Mouse (Mus musculus): ENCODE results near the gene Paqr9.
"Not testable (repeated sequence)": the region's sequence is repeated elsewhere in the genome, so short reads cannot be mapped to it uniquely, and the experiment has no call there.

The Paqr9 gene

DNA sequence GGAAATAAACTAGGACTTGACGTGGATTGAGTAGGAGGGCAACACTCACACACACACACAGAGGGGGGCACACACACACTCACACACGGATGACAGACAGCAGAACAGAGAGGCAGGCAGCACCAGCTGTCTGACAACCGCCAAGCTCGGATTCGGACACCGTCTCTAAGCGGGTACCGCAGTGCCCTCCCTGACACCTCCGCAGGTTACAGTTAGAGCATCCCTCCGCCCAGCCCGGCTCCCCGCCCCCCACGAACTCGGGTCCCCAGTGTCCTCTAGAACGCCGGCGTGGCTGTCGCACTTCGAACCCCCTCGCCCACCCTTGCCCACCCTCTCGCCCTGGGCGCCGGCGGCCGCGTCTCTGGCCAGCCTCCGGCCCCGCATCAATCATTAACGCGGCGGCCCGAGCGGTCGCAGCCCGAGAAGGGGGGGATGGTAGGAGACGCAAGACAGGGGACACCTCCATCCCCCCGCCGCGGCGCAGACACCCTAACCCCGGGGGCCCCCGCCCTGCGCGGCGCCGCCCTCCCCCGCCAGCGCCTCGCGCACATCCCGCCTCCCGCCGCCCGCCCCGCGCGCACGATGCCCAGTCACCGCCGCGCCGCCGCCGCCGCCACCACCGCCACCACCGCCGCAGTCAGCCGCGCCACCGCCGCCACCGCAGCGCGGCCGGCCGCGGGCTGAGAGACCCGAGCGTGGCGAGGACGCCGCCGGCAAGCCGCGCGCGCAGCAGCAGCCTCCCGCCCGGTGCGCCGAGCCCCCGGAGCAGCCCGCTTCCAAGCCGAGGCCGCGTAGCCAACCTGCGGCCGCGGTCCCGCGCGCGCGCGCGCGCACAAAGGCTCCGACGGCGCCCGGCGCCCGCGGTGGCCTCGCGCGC is at the start of gene Paqr9:
Paqr9 (plus strand) TSS at position 599 of the 877 bp plus-strand sequence.
- peak; percentile 56 for DNase-seq (ENCODE audit: extremely low spot score)

DNA sequence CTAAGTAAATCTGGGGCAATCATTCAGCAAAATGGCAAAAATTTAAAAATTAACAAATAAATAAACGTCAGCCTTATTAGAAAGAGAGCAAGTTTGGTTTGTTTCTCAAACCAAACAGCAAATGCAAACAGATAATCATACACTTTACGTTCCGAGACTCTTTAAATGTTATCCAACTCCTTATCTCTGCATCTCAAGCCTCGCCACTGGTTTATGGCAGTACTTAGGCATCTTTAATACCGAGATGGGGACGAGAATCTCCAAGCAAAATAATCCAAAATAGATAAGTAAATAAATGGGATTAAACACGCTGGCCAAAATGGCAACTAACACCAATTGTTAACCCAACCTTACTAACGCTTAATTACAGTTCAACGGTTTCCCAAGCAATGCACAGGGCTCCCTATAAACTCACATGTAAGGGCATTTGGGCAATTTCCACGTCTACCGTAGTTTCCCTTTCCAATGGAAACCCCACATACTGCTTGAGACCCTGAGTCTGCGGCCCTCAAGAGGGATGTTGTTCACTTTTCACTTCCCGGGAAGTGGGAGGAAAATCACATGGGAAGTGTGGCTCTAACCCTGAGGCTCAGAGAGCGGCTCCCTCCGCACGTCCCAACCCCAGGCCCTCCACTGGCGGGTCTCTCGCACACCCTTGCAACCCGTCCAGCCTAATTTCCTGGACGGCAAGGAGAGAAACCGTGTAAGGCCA is 48.6 kb upstream of the Paqr9 start:
- no peak for DNase-seq (ENCODE audit: extremely low spot score)

DNA sequence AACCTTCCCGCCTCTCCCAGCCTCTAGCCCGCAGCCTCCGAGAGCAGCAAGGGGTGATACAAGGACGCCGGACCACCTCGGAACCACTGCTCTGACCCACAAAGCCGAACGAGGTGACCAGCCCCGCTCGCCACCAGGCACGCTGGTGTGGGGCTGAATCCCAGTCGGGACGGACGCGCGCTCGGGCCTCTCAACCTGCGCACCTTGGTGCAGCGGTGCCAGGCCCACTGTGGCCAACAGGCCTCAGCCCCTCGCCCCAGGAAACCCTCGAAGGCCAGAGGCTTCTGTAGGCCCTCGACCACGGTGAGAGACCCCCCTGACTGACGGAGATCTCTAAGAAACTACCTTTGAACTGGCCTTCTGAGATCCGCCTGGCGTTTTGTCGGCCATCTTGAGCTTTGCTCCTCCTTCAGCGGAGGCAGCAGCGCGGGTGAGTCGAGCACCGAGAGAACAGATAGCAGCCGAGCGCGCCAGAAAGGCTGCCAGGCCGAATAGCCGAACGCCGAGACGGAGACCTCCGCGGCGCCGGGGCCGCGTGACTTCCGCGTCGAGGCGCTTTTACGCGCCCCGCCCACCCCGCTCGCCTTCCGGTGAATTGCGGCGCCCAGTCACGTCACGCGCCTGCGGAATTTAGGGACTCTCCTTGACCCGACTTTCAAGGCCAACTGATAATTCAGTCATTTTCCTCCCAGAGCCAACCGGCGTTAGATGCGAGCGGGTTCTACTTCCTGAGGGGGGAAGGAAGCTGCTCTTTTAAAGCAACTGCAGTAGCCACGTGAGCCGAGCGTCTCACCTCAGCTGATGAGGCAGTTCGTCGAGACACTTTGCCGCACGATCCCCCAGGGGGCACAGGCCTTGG is 47.8 kb upstream of the Paqr9 start, which contains the start of gene U2surp:
U2surp (minus strand) TSS at position 525 of the 859 bp plus-strand sequence.
- peak; percentile 93 for DNase-seq (ENCODE audit: extremely low spot score)

- no peak for DNase-seq (ENCODE audit: extremely low spot score)
Measured at GRCm38 (mm10) chr9:95512331-95513030, 47.0 kb upstream of the Paqr9 start.

- no peak for DNase-seq (ENCODE audit: extremely low spot score)
Measured at GRCm38 (mm10) chr9:95513776-95514175, 45.7 kb upstream of the Paqr9 start.

DNA sequence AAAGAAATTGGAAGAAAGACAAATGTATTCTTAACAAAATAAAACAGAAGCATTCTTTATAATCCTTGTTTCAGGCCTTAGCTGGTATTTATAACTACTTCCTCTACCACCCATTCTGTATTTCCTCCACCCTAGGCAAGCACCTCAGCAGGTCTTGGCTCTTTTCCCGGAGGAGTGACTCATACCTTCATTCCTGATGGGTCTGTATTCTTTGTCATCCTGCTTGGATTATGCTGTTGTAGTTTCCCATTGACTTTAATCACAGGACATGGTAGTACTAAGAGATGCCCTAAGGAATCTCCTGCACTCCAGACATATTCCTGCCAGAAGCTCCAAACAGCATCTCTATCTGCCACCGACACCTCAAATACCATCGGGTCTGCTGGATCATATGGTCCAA is 45.1 kb upstream of the Paqr9 start:
- not testable (repeated sequence) for DNase-seq (ENCODE audit: extremely low spot score)

DNA sequence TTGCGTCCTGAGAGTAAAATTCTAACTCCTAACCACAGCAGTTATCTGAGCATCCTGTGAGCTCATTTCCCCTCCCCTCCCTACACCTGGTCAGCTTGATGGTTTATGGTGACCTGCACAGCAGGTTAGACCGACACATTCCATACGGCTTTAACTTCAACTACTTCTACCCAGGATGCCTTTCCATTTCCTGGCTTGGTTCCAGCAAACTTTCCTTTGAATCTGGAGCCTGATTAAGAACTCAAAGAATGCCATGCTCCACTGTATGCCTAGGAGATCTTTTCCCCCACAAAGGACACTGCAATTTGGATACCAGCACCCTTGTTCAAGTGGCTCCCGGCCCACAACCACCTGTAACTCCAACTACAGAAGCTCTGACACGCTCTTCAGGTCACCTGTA is 38.9 kb upstream of the Paqr9 start:
- DNase-seq (ENCODE audit: extremely low spot score), result no peak

DNA sequence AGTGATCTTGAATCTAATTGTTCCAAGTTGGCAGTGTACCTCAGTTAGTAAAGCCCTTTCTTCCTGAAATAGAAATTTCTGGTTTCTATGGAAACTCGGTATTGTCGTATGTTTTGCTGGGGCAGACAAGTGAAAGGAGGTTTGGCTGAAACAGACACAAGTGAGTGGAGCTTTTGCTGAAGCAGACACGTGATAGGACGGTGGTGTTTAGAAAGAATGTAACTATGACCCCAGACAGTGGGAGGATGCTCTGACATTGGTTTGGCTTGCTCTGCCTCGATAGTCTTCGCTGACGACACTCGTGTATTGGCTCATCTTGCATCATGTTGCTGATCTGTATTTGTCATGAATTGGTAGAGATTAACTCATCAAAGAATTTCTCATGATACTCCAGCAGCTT is 38.4 kb upstream of the Paqr9 start:
- DNase-seq (ENCODE audit: extremely low spot score), result no peak

GRCm38 (mm10) chr9:95521566-95521965 is 37.9 kb upstream of the Paqr9 start:
- peak; percentile 21 for DNase-seq (ENCODE audit: extremely low spot score)

DNA sequence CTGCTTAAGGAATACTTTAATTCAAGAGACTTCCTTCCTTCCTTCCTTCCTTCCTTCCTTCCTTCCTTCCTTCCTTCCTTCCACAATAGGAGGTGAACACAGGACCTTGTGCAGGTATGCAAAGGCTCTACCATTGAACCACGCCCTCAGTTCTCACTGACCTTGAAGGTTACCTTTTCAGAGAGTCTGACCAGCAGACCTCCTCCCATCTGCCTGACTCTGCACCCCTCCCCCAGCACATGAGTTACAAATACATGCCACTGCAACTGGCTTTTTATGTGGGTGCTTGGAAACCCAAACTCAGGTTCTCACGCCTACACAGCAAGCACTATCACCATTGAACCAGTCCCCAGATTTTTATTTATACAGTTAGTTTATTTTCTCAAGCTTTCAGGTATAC is 36.9 kb upstream of the Paqr9 start:
- no peak for DNase-seq (ENCODE audit: extremely low spot score)

GRCm38 (mm10) chr9:95525376-95525775 is 34.1 kb upstream of the Paqr9 start:
- no peak for DNase-seq (ENCODE audit: extremely low spot score)

DNA sequence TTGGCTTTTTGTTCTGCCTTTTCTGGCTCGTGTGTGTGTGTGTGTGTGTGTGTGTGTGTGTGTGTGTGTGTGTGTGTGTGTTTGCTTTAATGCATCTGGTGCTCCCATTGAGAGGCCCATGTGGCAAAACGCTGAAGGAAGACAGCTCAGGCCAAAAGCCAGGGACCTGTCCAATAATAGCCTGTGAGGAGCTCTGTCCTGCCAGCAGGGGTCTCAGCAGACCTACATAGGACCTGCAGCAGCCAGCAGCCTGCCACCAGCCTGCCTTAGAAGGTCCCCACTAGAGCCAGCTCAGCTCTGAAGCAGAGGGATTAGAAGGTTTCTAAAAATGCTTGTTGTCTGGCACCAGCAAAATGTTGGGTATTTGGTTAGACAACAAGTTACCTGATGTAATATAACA is 33.5 kb upstream of the Paqr9 start:
- peak; percentile 42 for DNase-seq (ENCODE audit: extremely low spot score)

DNA sequence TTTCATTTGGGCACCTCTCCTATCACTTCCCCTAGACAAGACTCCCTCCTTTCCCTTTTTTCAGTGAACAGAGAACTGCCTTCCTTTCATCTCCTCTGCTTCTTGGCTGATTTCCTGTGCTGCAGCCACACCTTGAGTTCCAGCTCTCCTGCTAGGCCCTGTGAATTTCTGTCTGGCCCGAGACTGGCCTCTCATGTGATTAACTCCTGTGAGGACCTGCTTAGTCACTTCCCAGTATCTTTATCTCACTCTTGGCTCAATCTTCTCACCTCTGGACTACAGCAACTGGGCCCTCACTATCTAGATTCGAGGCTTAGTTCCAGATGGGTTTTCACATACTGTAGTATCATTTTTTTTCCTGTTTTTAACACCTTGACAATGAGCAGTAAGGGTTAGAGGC is 31.8 kb upstream of the Paqr9 start:
- no peak for DNase-seq (ENCODE audit: extremely low spot score)

GRCm38 (mm10) chr9:95531144-95531543 is 28.3 kb upstream of the Paqr9 start:
- DNase-seq (ENCODE audit: extremely low spot score), result no peak

GRCm38 (mm10) chr9:95533817-95534216 is 25.6 kb upstream of the Paqr9 start:
- DNase-seq (ENCODE audit: extremely low spot score), result no peak

DNA sequence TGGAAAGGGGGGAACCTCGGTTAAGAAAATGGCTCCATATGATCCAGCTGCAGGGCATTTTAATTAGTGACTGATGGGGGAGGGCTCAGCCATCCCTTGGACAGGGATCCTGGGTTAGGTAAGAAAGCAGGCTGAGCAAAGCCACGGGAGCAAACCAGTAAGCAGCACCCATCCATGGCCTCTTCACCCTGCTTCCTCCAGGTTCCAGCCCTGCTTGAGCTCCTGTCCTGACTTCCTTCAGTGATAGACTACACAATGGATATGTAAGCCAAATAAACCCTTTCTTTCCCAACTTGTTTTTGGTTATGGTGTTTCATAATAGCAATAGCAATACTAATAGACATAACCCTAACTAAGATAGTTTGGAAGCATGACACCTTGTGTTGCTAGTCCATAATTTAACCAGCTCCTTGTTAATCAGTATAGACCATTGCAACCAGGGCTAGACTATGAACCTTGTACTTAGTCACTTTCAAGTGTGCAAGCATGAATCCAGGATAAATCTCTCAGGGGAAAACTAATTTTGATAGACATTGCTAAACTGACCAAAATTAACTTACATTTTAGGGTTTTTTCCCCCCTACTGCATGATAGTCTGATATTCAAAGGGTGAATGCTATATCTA is 20.2 kb upstream of the Paqr9 start:
- DNase-seq (ENCODE audit: extremely low spot score), result no peak

- peak; percentile 39 for DNase-seq (ENCODE audit: extremely low spot score)
Measured at GRCm38 (mm10) chr9:95540487-95540886, 19.0 kb upstream of the Paqr9 start.

- DNase-seq (ENCODE audit: extremely low spot score), result no peak
Measured at GRCm38 (mm10) chr9:95541208-95541607, 18.2 kb upstream of the Paqr9 start.

DNA sequence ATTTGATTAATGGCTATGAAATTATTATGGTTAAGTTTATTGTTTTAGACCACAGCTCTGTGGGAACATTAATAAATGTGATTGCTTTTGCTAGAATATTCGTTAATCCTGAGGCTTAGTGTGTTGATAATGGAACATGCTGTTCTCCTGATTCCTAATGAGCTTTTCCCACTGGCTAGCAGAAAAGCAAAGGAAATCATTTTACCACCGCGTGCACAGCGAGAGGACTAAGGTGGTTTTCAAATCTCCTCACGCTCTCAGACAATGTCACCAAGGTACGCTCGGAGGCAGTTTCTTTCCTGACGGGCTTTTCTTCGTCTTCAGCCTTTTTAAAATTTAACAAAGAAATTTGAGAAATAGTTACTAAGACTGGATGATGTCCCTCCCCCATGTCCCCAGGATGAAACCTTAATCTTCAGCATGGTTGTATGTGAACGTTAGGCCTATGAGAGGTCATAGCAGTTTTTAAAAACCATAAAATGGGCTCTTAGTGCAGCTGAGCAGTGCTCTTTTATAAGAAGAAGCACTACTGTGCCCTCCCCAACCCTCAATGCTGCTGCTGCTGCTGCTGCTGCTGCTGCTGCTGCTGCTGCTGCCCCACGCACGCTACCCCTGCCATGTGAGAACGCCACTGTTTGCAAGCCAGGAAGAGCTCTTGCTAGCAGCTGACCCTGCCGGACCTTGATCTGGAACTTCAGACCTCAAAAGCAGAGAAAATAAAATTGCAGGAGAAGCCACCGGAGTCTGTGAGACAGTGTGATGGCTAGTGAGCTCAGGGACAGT is 17.6 kb upstream of the Paqr9 start:
- no peak for DNase-seq (ENCODE audit: extremely low spot score)

DNA sequence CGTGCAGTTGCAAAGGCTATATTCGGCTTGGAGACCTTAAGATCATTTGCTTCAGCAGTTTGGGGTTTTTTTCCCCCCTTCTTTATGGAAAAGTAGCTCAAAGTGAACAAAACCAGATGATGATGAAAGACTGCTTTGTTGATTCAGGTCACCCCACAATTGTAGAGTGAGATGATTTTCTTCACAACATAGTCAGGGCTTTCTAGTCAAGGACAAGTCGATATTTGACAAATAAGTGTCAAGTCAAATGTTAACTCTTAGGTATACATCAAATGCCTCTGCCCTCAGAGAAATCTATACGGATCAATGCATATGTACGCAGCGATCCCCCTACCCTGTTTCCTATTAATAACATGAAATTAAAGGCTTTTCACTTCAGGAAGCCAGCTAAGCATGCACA is 17.0 kb upstream of the Paqr9 start:
- no peak for DNase-seq (ENCODE audit: extremely low spot score)

Measured in embryo, embryonic 9.5 days (tissue).